Mouse (Mus musculus) cortical plate, adult 2 months (tissue): ENCODE results near the gene Acin1.
A peak's percentile ranks its signal among the peaks of the same experiment; 100 is the strongest.

Experiments used
- CTCF ChIP-seq: fragments of 200-500 bp; IDR thresholded peaks from 2 replicates; pipeline ENCODE4 v1.5.1; 2011; ENCODE audit warnings: mild to moderate bottlenecking, control low read depth, low read length; ENCODE audit not compliant: insufficient read depth; ENCODE audit errors: extremely low read depth
- POLR2A ChIP-seq: fragments of 200-500 bp; IDR thresholded peaks from 2 replicates; pipeline ENCODE4 v1.6.1; 2011; ENCODE audit warnings: mild to moderate bottlenecking, low read length, control low read depth; ENCODE audit not compliant: insufficient read depth; ENCODE audit errors: extremely low read depth

- TF ChIP-seq CTCF (no peak), POLR2A (0 out of 2 replicates have a peak, but pooled peaks have one; percentile 5)
Observed at GRCm38 (mm10) chr14:54642224-54642944, 44.3 kb downstream of the Acin1 start.
